Mouse (Mus musculus) cerebellum, adult 9-10 months (tissue): Measurements from ENCODE around the gene Eif4b.

ENCODE experiments used
- DNase-seq: peaks from one replicate; pipeline ENCODE4 v3.0.0; 2022

The Eif4b gene

GRCm38 (mm10) chr15:102073559-102074069, at the start of gene Eif4b:
Gene Eif4b, plus strand, starts transcription at chr15:102073773.
- peak; percentile 99 for DNase-seq

GRCm38 (mm10) chr15:102023888-102024287, 49.7 kb upstream of the Eif4b start:
- DNase-seq, result no peak

DNA sequence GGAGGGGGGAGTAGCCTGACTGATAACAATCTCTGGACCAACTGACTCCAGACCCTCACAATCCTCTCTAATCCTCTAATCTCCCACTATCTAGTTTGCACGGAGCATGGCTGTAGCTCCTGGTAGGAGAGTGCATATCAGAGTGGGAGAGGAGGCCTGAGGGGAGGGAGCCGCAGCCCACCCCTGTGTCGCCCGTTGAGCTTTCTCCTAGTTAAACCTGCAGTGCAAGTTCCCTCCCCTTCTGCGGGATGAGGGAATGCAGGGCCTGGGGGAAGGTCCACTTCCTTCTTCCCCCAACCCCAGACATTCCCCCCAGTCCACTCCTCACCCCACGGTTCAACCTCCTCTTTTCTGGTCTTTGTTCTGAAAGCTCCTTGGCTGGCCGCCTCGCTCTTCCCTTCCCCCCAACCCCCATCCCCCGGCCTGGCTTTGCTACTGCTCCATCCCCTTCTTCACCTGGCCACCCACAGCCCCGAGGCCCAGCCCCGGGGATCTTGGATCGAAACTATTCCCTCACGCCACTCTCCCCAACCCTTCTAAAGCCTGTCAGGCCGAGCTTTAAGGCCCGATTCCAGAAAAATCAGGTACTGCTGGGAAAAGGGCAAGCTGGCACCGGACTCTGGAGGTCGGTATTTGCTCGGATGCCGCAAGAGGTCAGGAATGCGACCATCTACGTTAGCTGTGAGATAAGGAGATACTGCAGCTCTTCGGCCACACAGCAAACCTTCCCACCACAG, 48.3 kb upstream of the Eif4b start:
- DNase-seq, result no peak

GRCm38 (mm10) chr15:102026430-102026829, 47.1 kb upstream of the Eif4b start:
- no peak for DNase-seq

- no peak for DNase-seq
Measured at GRCm38 (mm10) chr15:102028040-102028439, 45.5 kb upstream of the Eif4b start, which contains the start of gene Krt18. Gene Krt18, plus strand, starts transcription at chr15:102028180.

DNA sequence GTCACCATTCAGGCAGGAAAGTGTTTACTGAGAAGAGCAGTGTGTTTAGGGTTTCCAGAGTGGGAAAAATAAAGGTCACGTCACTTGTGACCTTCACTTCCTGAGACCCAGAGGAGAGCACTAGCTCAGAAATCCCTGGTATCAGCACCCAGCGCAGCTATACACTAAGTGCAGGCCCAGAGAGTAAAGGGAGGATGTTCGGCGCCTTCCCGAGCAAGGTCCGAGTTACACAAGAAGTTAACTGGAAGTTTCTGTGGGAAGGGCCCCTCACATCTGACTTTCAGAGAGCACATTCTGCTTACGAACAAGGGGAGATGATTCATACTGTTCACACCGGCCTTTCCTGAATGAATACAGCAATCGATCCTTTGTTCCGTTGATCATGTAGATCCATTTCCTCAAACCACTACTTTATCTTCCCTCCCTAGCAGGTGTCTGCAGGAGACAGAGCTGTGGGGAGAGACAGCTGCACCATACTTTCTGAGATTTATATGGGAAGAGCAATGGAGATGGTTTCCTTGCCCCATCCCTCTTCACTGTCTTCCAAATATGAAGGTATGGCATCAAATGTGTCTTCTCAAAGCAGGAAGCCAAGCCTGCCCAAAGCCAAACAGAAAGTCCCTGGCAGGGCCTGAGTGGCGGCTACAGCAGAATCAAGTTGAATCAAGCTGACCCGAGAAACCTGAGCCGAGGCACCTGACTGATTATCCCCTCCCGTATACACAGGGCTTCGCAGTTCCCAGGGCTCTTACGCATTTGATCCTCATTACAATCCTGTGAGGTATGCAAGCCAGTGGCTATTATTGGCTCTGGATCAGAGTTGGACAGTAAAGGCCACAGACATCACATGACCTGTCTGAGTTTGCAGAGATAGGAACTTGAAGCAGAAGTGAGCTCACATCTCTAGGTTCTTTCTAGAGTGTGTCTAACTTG, 39.2 kb upstream of the Eif4b start:
- no peak for DNase-seq

GRCm38 (mm10) chr15:102040277-102040676, 33.3 kb upstream of the Eif4b start:
- DNase-seq, result no peak

GRCm38 (mm10) chr15:102041951-102042350, 31.6 kb upstream of the Eif4b start:
- DNase-seq, result no peak

GRCm38 (mm10) chr15:102044745-102045144, 28.8 kb upstream of the Eif4b start:
- no peak for DNase-seq

DNA sequence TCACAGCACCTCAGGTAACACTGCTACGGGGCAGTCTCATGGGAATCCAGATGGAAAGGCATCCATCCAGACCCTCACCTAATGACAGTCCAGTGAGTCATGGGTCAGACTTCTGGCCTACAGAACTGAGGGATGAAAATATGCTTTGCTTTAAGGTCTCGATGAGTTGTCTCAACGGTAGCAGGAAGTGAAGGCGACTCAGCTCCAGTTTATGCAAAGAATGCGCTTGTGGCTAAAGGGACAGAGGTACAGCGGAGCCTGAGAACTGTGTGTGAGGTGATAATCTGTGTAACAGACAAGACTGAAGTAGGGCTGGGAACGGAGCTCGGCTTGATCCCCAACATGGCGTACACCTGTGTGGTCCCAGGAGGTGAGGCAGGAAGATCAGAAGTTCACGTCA, 27.9 kb upstream of the Eif4b start:
- no peak for DNase-seq

- no peak for DNase-seq
Measured at GRCm38 (mm10) chr15:102048006-102048405, 25.6 kb upstream of the Eif4b start.

GRCm38 (mm10) chr15:102049871-102050270, 23.7 kb upstream of the Eif4b start:
- DNase-seq, result no peak

- DNase-seq, result no peak
Measured at GRCm38 (mm10) chr15:102051920-102052683, 21.5 kb upstream of the Eif4b start.

- no peak for DNase-seq
Measured at GRCm38 (mm10) chr15:102056495-102057174, 16.9 kb upstream of the Eif4b start.

GRCm38 (mm10) chr15:102065661-102066325, 7.8 kb upstream of the Eif4b start:
- peak; percentile 91 for DNase-seq

DNA sequence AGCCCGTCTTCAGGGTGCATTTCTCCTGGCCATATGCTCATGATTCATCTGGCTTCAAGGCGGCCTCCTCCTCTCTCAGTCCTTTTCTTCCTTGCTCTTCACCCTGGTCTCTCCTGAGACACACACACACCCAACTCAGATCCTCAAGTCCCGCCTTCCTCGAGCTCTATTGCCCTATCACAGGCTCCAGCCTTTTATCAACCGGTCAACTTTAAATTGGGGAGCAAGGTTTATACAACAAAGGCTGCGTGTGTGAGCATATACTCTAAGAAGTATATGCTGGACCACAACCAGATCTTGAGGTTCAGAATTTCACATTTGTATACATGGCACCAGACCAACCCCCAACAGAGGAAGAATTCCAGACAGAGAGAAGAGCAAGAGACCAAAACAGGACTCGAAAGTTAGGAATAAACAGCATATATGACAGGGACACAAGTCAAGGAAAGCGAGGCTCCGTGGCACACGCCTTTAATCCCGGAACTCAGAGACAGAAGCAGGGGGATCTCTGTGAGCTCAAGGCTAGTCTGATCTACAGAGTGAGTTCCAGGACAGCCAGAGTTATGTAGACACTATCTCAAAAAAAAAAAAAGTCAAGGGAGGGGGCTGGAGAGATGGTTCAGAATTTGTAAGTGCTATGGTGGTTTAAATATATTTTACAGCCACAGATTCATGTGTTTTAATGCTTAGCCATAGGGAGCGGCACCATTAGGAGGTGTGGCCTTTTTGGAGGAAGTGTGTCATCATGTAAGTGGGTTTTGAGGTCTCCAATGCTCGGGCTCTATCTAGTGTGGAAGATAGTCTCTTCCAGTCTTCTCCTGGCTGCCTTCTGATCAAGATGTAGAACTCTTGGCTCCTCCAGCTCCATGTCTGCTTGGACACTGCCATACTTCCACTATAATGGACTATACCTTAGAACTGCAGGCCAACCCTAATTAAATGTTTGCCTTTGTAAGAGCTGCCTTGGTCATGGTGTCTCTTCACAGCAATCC, 2.8 kb upstream of the Eif4b start:
- no peak for DNase-seq

DNA sequence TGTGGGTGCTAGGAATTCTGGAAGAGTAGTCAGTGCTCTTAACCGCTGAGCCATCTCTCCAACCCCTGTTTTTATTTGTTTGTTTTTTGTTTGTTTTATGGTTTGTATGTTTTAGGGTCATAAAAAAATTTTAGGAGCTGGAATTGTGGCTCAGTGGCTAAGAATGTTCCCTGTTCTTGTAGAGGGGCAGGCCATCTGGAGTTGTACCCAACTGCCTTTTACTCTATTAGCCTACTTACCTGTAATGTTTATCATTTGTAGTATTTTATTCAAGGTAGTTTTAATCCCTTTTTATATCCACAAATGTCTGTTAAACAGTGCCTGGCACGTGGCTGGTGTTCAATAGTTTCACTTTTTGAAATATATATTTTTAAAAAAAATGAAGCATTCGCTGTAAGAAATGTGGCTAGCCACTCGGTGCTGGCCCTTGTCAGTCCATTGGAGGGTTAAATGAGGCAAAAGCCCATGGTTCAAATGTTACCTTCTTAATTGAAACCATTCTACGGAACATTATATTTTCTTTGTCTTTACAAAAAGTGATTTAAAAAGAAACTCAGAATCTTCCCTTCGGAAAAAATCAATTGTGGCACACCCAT, 512 bp upstream of the Eif4b start:
- DNase-seq, result no peak

GRCm38 (mm10) chr15:102074070-102074731, 628 bp downstream of the Eif4b start:
- DNase-seq, result peak; percentile 71

DNA sequence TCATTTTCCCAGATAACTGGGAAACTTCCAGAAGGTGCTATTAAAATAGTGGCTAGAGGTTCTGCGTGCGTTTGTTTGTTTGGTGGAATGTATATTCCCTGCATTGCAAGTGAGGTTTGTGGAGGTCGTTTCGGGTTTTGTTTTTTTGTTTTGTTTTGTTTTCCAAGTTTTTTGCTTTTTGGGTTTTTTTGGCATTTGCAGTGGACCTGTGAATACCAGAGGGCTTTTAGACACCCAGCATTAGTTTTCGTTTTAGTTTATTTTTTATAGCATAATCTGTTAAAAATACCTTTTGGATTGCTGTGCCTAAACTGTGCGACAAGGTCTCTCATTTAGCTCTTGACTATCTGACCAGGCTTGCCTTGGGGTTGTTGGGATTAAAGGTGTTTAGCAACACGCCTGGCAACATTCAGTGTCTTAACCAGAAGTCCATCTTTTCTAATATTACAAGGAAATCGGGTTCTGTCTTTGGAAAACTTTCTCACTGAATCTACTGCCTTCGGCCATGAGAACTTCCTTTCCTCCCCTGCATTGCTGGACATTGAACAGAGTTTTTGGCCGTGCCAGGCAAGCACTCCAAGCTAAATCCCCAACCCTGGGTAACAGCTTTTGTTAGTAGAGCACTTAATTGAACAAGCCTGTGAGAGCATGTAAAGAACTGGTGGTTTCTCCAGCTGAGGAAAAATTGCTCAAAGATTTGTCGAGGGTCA, 1.5 kb downstream of the Eif4b start:
- no peak for DNase-seq
